Mouse (Mus musculus): ENCODE measurements at regions not wholly inside any gene's neighbourhood (a gene's known extent, or its start where the extent isn't known, plus 50 kb on each side); places are given as distances from the start of the nearest gene placed in this dataset.
A peak's percentile ranks its signal among the peaks of the same experiment; 100 is the strongest.

GRCm38 (mm10) chr19:59395739-59396138 lies 50.2 kb upstream of the Pdzd8 start:
- ATAC-seq (ENCODE audit: poor library complexity, severe bottlenecking), result no peak

- ATAC-seq (ENCODE audit: poor library complexity, severe bottlenecking), result no peak
Observed at GRCm38 (mm10) chr19:59396506-59396905, 50.9 kb upstream of the Pdzd8 start.

- ATAC-seq (ENCODE audit: poor library complexity, severe bottlenecking), result no peak
Observed at GRCm38 (mm10) chr19:59399849-59400585, 54.4 kb upstream of the Pdzd8 start.

GRCm38 (mm10) chr19:59401304-59401703 lies 55.7 kb upstream of the Pdzd8 start:
- ATAC-seq (ENCODE audit: poor library complexity, severe bottlenecking), result no peak

- ATAC-seq (ENCODE audit: poor library complexity, severe bottlenecking), result peak; percentile 76
Observed at GRCm38 (mm10) chr19:59402097-59402496, 56.1 kb upstream of the Emx2 start.

- no peak for ATAC-seq (ENCODE audit: poor library complexity, severe bottlenecking)
Observed at GRCm38 (mm10) chr19:59404082-59404481, 54.1 kb upstream of the Emx2 start.

GRCm38 (mm10) chr19:59404766-59405165 lies 53.4 kb upstream of the Emx2 start:
- no peak for ATAC-seq (ENCODE audit: poor library complexity, severe bottlenecking)

- 0 out of 2 replicates have a peak, but pooled peaks have one; percentile 33 for ATAC-seq (ENCODE audit: poor library complexity, severe bottlenecking)
Observed at GRCm38 (mm10) chr19:59405616-59406015, 52.6 kb upstream of the Emx2 start.

GRCm38 (mm10) chr19:59408094-59408493 lies 50.1 kb upstream of the Emx2 start:
- no peak for ATAC-seq (ENCODE audit: poor library complexity, severe bottlenecking)

All from megakaryocyte, adult 5-6 weeks (primary cell).